Mouse (Mus musculus): Measurements from ENCODE around the gene Trp53rka.

The Trp53rka gene

GRCm38 (mm10) chr2:165485826-165486225, 7.3 kb downstream of the Trp53rka start:
- DNase-seq (ENCODE audit: low spot score in 2 of 2) = no peak

GRCm38 (mm10) chr2:165484152-165484551, 9.0 kb downstream of the Trp53rka start:
- no peak for DNase-seq (ENCODE audit: low spot score in 2 of 2)

- DNase-seq (ENCODE audit: low spot score in 2 of 2) = no peak
These were observed 11.1 kb downstream of the Trp53rka start for GRCm38 (mm10) chr2:165482003-165482402.

GRCm38 (mm10) chr2:165475850-165476249, 17.3 kb downstream of the Trp53rka start:
- no peak for DNase-seq (ENCODE audit: low spot score in 2 of 2)

- no peak for DNase-seq (ENCODE audit: low spot score in 2 of 2)
These were observed 17.7 kb downstream of the Trp53rka start for GRCm38 (mm10) chr2:165475412-165475811.

GRCm38 (mm10) chr2:165473003-165473402, 20.1 kb downstream of the Trp53rka start, which contains the start of gene Slc13a3:
Slc13a3 (minus strand) TSS chr2:165473230.
- DNase-seq (ENCODE audit: low spot score in 2 of 2) = no peak

GRCm38 (mm10) chr2:165471943-165472342, 21.2 kb downstream of the Trp53rka start:
- no peak for DNase-seq (ENCODE audit: low spot score in 2 of 2)

- no peak for DNase-seq (ENCODE audit: low spot score in 2 of 2)
These were observed 23.0 kb downstream of the Trp53rka start for GRCm38 (mm10) chr2:165470167-165470566.

GRCm38 (mm10) chr2:165467824-165468452, 25.2 kb downstream of the Trp53rka start:
- no peak for DNase-seq (ENCODE audit: low spot score in 2 of 2)

GRCm38 (mm10) chr2:165459663-165460062, 33.5 kb downstream of the Trp53rka start:
- DNase-seq (ENCODE audit: low spot score in 2 of 2) = no peak

- no peak for DNase-seq (ENCODE audit: low spot score in 2 of 2)
These were observed 34.9 kb downstream of the Trp53rka start for GRCm38 (mm10) chr2:165458189-165458588.

- no peak for DNase-seq (ENCODE audit: low spot score in 2 of 2)
These were observed 36.4 kb downstream of the Trp53rka start for GRCm38 (mm10) chr2:165456710-165457109.

GRCm38 (mm10) chr2:165452730-165453693, 40.1 kb downstream of the Trp53rka start:
- no peak for DNase-seq (ENCODE audit: low spot score in 2 of 2)

- no peak for DNase-seq (ENCODE audit: low spot score in 2 of 2)
These were observed 44.6 kb downstream of the Trp53rka start for GRCm38 (mm10) chr2:165448475-165448874.

GRCm38 (mm10) chr2:165444861-165445260, 48.3 kb downstream of the Trp53rka start:
- no peak for DNase-seq (ENCODE audit: low spot score in 2 of 2)

GRCm38 (mm10) chr2:165442981-165443380, 50.1 kb downstream of the Trp53rka start:
- no peak for DNase-seq (ENCODE audit: low spot score in 2 of 2)

GRCm38 (mm10) chr2:165441613-165442012, 51.5 kb downstream of the Trp53rka start:
- DNase-seq (ENCODE audit: low spot score in 2 of 2) = no peak
